In genomic region chr13:12702804-12703612, GRCm38 (mm10) we compare ENCODE assay signal across 8 mouse cellular contexts.
A peak's percentile ranks its signal among the peaks of the same experiment; 100 is the strongest.
DNase-seq lines count a peak whose midpoint lies in the region; ATAC-seq and TF ChIP-seq lines count a peak whose summit lies in the region.
"Not testable (repeated sequence)": the region's sequence is repeated elsewhere in the genome, so short reads cannot be mapped to it uniquely, and the experiment has no call there.

No protein-coding gene starts in this region.

- H3K27ac ChIP-seq in ES-Bruce4 (ENCODE audit: insufficient read depth, low read length); embryonic facial prominence, embryonic 11.5 days (replicated peaks; ENCODE audit: low read depth, low read length); liver, adult 2 months (replicated peaks; ENCODE audit: insufficient read depth, low read depth, low read length): not testable (repeated sequence)

- ATAC-seq in embryonic facial prominence, embryonic 11.5 days (replicated peaks; ENCODE audit: insufficient number of reproducible peaks, low FRiP score, low TSS enrichment, low read depth), result peak; percentile 73
- ATAC-seq in hematopoietic stem cell, adult 5-6 weeks (replicated peaks in 1 of 2; ENCODE audit: insufficient read depth in 1 of 2, low FRiP score in 2 of 2, low TSS enrichment in 1 of 2, low read depth in 1 of 2, poor library complexity in 2 of 2, severe bottlenecking in 2 of 2), result peak; percentile 28 to 30; a peak in 1 of 4 replicates
- ATAC-seq in megakaryocyte progenitor cell, adult 5-6 weeks (replicated peaks; ENCODE audit: poor library complexity), result peak; percentile 87

- peak; percentile 52 for DNase-seq in embryonic facial prominence, embryonic 11.5 days (ENCODE audit: low spot score)
- peak; percentile 59 to 62 for DNase-seq in heart, adult 18-20 months
- peak; percentile 19 for DNase-seq in kidney, adult 9 months
- not testable (repeated sequence) for DNase-seq in liver, adult 2 months (ENCODE audit: extremely low read depth, low read depth, low spot score)
- DNase-seq in ovary, postnatal 36 days (ENCODE audit: low spot score), result peak; percentile 12

- not testable (repeated sequence) for H3K27me3 ChIP-seq in ES-Bruce4 (ENCODE audit: control insufficient read depth, insufficient read depth, low read length, poor library complexity, severe bottlenecking); embryonic facial prominence, embryonic 11.5 days (ENCODE audit: control insufficient read depth, insufficient read depth, low read length); liver, adult 2 months (ENCODE audit: control insufficient read depth, insufficient read depth, low read length)

- H3K9ac ChIP-seq in ES-Bruce4 (ENCODE audit: low read depth, poor library complexity, severe bottlenecking); embryonic facial prominence, embryonic 11.5 days (replicated peaks; ENCODE audit: low read length); liver, adult 2 months (ENCODE audit: low read depth, low read length): not testable (repeated sequence)

- peak overlapping the region; percentile 46 for H3K4me3 ChIP-seq in ES-Bruce4 (ENCODE audit: low read depth, low read length)
- H3K4me3 ChIP-seq in embryonic facial prominence, embryonic 11.5 days (ENCODE audit: low read depth, low read length), result not testable (repeated sequence)
- H3K4me3 ChIP-seq in liver, adult 2 months (ENCODE audit: insufficient read depth, low read depth, low read length), result peak overlapping the region; percentile 30; the same call in 1 of the 2 replicates

- not testable (repeated sequence) for H3K4me1 ChIP-seq in ES-Bruce4 (ENCODE audit: control insufficient read depth, insufficient read depth, low read length); embryonic facial prominence, embryonic 11.5 days (ENCODE audit: control insufficient read depth, insufficient read depth, low read length); liver, adult 2 months (ENCODE audit: control insufficient read depth, insufficient read depth, low read length)

- WGBS in embryonic facial prominence, embryonic 11.5 days, result 3% methylated on average over 11 of the region's 27 CpGs
- 3% methylated on average over 15 of the region's 27 CpGs for WGBS in liver, adult 2 months

- not testable (repeated sequence) for TF ChIP-seq EP300 in ES-Bruce4 (IDR thresholded peaks at IDR 0.05; ENCODE audit: insufficient read depth, low read depth, low read length)

- not testable (repeated sequence) for H3K36me3 ChIP-seq in ES-Bruce4 (ENCODE audit: control insufficient read depth, insufficient read depth, low read length, poor library complexity, severe bottlenecking); embryonic facial prominence, embryonic 11.5 days (replicated peaks; ENCODE audit: control insufficient read depth, insufficient read depth, low read depth, low read length); liver, adult 2 months (ENCODE audit: control insufficient read depth, insufficient read depth, low read length)

- not testable (repeated sequence) for TF ChIP-seq CTCF in ES-Bruce4 (IDR thresholded peaks at IDR 0.05; ENCODE audit: low read depth, low read length); liver, adult 2 months (IDR thresholded peaks at IDR 0.05; ENCODE audit: low read depth, low read length)

- H3K9me3 ChIP-seq in ES-Bruce4 (replicated peaks; ENCODE audit: control insufficient read depth, insufficient read depth, low read length, poor library complexity, severe bottlenecking); embryonic facial prominence, embryonic 11.5 days (replicated peaks; ENCODE audit: control insufficient read depth, low read length): not testable (repeated sequence)

- TF ChIP-seq POLR2A in ES-Bruce4 (IDR thresholded peaks at IDR 0.05; ENCODE audit: insufficient read depth, low read length); liver, adult 2 months (IDR thresholded peaks at IDR 0.05; ENCODE audit: extremely low read depth, insufficient read depth, low read length): not testable (repeated sequence)

- H3K79me2 ChIP-seq in liver, adult 2 months (ENCODE audit: control insufficient read depth, insufficient read depth, low read length), result not testable (repeated sequence)

- not testable (repeated sequence) for H3K4me2 ChIP-seq in embryonic facial prominence, embryonic 11.5 days (ENCODE audit: low read depth, low read length)

Comparison
In these comparisons a context has a peak if more than half of its experiments do, and no peak if none do; other contexts are left out.
1. ATAC-seq: peak in every context shown above with its lines; median percentile 87 in megakaryocyte progenitor cell, adult 5-6 weeks; 73 in embryonic facial prominence, embryonic 11.5 days; 29 in hematopoietic stem cell, adult 5-6 weeks.